Mouse (Mus musculus) layer of hippocampus, adult 8-10 months (tissue): ENCODE results near the gene Prkg2. TPM values are rescaled to one million over a fixed set of nuclear protein-coding genes. Genes with fewer than 3 reads are reported as not detected.

ENCODE experiments used
- DNase-seq, 2 experiments: peaks; one replicate each; pipeline ENCODE4 v3.0.0; 2022; ENCODE audit warnings: low spot score in 2 of 2
- total RNA-seq, 4 experiments: library from RNA; stranded (reverse); gene quantifications; 2 replicates each; pipeline ENCODE4 v1.2.4; 2022

Gene Prkg2
- total RNA-seq, 4 experiments from 2014 or later = 3.5 to 7.2 (median 3.7) TPM

DNA sequence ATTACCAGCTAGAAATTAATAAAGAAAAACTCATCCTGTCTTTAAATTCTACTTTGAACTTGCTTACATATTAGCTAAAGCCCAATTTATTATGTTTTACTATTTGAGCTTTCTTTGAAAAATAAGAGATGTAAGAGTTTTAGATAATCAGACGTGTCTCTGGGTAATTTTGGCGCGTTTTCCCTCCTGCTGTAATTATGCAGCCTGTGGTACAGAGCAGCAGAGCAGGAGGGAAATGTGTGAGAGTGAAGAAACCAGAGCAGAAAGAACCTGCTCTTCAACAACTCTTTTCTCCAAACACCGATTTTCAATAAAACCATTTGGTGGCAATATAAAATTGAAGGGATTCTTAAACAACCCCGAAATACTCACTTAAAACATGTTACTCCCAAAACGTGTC lies 58.8 kb downstream of the Prkg2 start:
- no peak for DNase-seq

GRCm38 (mm10) chr5:98975877-98976672 lies 61.1 kb downstream of the Prkg2 start:
- DNase-seq = peak; percentile 62 to 67

DNA sequence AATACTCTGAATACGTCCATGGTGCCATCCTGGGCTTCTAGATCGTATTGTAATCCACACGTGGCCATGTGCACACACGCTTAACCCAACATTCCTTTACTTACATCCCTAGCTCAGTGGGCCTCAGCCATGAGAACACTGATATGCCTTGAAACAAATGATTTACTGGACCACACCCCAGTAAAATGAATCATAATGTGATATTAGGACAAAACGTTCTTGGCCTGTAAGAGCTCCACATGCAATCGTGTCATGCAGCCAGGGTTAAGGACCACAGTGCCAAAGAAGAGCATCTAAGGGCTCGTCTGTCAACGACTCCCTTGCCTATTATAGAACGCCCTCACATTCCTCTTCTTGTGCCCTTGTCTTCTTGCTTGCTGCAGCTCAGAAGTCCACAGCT lies 70.5 kb downstream of the Prkg2 start:
- DNase-seq = no peak

DNA sequence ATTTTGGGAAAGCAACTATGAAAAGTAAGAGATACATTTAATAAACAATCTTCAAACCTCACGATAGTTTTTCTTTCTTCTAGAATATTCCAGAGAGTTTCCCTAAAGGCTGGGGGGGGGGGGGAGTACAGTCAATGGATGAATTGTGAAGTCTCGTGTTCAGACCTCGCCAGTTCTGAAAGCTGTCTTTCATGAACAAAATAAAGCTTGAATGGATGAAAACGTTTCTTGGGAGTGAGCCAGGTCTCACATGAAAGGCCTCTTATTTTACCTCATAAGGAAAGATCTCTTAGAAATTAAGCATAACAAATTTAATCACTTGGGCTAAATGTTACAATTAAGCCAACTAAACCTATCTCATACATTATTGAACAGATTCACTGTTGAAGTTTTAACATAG lies 72.0 kb downstream of the Prkg2 start:
- no peak for DNase-seq

GRCm38 (mm10) chr5:98964367-98964766 lies 72.8 kb downstream of the Prkg2 start:
- no peak for DNase-seq

DNA sequence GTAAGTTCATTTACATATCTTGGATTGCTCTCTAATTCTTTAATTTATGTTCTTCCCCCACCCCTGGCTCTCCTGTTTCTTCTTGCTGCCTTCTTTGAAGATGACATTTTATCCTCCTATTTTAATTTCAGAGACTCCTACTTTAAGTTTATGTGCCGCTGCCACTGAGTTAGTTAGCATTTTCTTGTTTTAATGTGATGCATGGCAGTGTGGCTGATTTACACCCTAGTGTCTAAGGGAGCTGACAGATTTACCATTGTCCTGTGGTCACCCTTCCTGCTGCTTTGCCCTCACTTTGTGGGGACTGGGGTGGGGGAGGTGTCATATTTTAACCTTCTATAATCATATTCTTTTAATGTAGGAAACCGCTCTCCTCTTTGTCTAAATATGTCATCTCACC lies 74.7 kb downstream of the Prkg2 start:
- no peak for DNase-seq

GRCm38 (mm10) chr5:98955576-98955975 lies 81.6 kb downstream of the Prkg2 start:
- DNase-seq = no peak

DNA sequence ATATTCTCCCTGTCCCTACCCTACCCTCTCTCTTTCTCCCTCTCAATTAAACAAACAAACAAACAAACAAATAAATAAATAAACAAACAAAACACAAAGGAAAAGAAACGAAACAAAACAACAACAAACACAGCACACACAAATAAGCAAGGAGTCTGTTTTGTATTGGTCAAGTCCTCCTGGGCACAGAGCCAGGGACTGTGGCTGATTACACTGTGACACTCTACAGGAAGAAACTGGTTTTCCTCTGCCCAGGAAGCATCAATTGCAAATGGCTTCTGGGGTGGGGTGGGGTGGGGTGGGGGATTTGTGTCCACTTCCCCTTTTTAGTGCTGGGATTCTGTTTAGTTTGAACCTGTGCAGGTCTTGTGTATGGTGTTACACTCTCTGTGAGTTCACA lies 83.8 kb downstream of the Prkg2 start:
- no peak for DNase-seq

GRCm38 (mm10) chr5:98951566-98951965 lies 85.6 kb downstream of the Prkg2 start:
- DNase-seq = no peak

DNA sequence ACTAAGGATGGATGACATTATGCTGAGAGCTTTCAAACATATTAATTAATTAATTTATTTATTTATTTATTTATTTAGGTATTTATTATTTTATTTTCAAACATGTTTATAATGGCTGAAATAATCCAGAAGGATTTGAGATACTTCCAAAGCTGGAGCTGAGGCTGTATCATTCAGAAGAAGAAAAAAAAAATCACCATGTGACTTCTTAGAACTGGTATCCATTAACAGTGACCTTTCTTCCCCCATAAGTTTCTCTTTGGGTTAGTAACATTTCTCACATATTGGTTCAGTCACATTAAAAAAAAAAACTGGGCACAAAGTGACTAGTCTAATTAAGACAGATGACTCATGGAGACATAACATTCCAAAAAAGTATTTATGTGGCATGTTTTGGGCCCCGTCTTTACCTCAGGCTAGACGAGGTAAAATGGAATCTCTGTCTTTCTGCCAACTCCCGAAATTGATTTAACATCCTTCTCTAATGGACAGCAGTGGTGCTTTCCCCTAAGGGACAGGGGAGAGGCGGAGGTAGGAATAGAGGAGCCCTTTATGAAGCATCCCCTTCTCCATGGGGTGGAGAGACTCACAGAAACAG lies 86.6 kb downstream of the Prkg2 start:
- no peak for DNase-seq

GRCm38 (mm10) chr5:98949784-98950183 lies 87.4 kb downstream of the Prkg2 start:
- no peak for DNase-seq

GRCm38 (mm10) chr5:98946656-98947055 lies 90.5 kb downstream of the Prkg2 start:
- DNase-seq = no peak

DNA sequence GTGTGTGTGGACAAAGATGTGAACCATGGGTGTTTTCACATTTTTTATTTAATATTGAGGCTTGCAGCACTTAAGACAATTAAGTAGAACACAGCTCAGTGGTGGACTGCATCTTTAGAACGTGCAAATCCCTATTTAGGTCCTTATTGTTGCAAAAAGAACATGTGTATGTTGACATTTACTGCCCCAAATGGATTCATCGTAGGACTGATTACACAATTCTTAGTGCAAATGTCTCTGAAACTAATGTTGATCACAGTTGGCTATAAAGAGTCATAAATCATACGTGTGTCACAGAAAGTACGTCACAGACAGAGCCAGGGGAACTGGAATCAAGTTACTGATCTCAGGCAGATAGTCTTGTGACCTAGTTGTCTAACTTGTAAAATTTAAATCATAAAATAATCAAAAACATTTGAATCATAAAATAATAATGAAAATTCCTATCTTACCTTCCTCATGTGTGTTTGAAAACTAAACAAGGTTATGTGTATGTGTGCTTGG lies 91.0 kb downstream of the Prkg2 start:
- DNase-seq = no peak

DNA sequence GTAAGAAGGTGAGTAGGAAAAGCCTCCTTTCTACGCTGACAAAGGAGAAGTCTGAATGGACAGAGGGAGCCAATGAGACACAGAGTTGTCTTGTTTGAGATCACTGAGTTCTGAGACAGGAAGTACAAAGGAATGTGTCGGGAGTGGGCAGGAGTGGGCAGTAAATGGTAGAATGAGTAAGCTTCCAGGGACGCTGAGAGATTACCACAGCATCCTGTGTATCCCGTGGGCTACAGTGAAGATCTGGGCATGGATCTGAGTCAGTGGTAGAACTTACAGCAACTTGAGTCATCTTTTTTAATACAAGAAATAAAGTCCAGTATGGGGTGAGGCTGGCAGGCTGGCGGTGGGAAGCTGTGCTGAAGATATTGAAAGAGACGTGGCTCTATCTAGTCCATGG lies 93.4 kb downstream of the Prkg2 start:
- DNase-seq = peak in 1 of 2 experiments; percentile 3

DNA sequence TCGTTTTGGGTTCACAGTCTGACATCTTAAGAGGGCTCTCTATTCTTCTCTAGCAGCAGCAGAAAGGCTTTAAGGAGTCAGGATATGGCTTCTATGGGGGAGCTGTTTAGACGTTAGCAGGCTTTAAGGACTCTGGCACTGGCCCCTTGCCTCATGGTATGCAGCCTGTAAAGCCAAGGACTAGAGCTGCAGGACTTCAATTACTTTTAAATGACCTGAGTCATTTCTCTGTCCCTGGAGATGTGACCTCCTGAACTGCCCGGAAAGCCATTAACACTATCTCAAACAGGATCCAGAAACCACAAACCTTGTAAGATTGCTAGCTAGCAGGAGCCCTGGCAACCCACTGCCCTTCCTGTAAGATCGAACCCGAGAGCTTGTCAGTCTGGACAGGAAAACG lies 96.4 kb downstream of the Prkg2 start:
- DNase-seq = no peak

DNA sequence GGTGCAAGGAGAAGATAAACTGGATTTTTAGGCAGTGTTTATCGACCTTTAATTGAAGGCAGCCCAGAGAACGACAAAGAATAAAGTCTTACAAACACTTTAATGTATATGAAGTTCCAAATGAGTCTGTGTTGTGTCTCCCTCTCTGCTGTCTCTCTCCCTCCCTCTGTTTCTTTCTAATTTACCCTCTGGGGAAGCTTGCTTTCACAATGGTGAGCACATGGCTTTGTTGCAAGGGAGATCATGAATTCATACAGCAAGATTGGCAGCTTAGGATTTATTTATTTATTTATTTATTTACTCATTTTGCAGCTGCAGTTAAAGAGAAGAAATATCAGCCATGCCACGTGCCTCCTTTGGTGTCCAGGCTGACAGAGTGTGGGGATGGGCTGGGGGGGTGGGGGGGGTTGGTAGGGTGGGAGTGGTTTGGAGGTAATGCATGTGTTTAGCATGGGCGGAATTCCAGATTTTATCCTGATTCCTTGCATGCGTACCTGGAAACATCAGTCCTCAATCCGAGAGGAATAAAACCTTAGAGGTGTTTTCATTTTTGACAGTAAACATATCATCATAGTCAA lies 97.4 kb downstream of the Prkg2 start:
- no peak for DNase-seq

DNA sequence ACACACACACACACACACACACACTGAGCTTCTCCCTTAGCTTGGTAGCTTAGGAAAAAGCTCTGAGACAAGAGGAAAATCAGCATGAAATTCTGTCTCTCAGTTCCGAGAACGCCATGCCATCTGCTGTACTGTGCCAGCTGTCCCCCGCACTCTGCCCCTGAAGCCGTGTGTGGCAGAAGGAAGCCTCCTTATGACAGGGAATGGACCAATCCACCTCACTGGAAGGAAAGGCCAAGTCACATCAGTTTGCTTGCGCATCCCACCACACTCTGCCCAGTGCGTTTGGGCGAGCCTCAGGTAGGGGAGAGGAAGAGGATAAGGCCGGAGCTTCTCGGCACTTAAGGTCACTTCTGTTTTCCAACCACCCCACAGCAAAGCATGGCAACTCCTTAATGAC lies 98.0 kb downstream of the Prkg2 start:
- no peak for DNase-seq

DNA sequence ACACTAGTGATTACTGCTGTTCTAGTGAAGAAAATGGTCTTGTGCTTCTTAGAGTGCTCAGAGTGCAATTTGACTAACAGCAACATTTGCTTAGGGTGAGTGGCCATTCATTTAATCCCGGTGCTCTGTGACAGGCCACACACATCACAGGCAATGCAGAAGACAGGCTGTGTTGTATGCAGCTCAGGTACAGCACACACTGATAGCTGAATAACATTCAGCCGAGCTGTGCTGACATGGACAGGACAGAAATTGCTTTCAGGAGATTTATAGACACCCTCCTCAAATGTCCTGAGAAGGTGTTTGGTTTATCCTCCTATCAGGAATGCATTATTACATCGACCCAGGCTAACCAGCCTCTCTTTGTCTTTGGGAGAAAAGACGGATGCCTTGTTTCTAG lies 99.3 kb downstream of the Prkg2 start:
- DNase-seq = no peak

DNA sequence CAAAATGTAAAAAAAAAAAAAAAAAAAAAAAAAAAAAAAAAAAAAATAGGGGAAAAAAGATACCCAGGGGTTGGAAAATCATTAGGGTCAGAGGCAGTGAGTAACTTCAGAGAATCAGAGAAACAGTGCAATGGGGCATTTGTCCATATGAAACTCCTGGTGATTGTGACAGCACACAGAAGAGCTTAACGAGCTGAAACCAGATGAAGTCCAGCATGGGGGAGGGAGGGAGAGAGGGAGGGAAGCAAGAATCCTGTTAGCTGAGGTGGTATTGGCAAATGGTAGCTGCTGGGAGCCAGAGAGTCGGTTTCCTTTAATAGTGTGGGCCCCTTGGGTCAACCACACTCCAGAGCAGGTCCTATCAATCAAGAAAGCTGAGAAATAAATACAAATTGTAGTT lies 100.5 kb downstream of the Prkg2 start:
- DNase-seq = no peak

DNA sequence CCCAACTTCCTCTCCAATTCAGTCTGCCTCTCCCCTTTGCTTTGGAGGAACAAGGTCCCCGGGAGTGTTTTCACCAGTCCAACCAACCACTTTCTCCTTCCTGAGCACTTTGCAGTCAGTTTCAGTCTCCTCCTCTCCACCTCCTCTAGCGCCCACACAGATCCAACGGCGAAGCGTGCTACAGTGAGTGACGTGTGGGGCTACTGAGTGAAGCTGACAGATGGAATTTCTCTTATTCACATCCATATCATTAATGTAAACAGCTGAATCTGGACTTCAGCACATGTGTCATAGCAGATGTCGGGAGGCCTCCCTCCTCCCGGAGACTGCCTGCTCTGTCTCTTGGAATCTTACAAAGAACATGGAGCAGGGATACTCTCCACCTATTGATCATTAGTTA lies 101.2 kb downstream of the Prkg2 start:
- no peak for DNase-seq

DNA sequence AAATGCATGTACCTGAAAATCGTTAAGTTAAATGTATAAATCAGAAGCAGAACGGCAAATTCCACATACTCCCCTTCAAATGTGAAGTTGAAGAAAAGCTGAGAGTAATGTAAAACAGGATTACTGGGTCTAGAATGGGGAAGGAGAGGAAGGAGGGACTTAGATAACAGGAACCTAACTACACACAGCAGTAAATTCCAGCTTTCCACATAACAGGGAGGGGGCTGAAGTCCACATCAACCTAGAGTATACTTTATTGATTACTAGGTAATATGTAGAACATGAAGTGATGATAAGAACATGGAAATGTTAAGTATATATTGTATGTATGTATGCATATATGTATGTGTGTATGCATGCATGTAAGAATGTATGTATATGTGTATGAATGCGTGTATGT lies 114.2 kb downstream of the Prkg2 start:
- DNase-seq = no peak

DNA sequence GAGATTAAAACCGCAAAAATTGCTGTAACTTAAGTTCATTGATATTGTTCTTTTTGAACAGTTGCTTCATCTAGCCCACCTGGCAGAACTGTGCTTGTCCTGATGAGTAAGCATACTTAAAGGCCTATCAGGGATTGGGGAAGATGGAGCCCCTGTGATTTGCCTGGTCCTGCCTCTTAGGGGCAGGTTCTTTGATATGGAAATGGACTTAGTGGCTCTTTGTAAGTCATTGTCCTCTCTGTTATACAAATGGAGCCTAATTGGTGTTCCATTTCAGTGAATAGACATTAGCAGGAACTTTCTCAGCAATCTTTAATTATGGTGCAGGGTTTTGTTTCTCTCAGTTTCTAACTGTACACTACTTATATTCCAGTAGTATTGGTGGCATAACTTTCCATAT lies 115.5 kb downstream of the Prkg2 start:
- no peak for DNase-seq

GRCm38 (mm10) chr5:98918716-98919115 lies 118.4 kb downstream of the Prkg2 start:
- DNase-seq = no peak
